Mouse (Mus musculus): ENCODE results near the gene Usp29.

Usp29 gene

DNA sequence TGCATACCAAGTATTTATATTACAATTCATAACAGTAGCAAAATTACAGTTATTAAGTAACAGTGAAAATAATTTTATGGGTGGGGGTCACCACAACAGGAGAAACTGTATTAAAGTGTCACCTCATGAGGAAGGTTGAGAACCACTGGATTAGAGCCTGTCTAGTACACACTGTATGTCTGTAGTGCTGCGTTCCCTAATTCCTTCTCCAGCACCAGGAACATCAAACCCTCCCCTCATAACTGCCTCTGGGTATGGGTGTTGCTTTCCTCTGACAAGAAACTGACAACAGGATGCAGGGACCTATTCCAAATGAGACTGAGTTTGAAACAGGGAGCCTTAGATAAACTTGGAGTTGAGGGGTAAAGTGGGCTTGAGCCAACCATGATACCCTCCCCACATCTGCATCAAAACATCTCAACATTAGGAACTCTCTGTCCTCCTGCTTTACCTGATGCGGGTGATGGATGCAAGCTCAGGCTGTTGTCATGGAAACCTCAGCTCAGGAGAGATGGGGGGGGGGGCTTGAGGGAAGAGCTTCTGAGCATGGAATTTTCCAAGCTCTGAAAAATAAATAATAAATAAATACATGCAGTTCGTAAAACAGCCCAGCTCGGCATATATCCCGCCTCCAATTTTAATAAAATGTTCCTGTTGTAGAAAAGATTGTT, 86.5 kb downstream of the Usp29 start:
- DNase-seq (ENCODE audit: low read depth), result no peak

DNA sequence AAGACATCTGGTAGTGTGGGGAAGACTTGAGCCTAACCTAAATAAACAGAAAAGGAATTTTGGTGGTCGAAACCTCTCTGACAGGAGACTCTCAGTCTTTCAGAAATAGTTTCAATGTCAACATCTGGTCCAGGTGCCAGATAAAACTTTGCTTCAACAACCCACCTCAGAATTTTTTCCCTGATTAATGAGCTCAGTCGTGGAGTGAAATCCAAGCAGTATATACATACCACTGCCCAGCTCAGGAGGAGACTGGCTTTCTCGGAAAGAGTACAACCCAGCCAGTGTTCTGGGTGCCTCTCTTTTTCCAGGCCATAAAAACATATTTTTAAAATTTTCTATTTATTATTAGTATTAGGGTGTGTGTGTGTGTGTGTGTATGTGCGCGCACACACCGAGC, 89.9 kb downstream of the Usp29 start:
- DNase-seq (ENCODE audit: low read depth), result no peak

DNA sequence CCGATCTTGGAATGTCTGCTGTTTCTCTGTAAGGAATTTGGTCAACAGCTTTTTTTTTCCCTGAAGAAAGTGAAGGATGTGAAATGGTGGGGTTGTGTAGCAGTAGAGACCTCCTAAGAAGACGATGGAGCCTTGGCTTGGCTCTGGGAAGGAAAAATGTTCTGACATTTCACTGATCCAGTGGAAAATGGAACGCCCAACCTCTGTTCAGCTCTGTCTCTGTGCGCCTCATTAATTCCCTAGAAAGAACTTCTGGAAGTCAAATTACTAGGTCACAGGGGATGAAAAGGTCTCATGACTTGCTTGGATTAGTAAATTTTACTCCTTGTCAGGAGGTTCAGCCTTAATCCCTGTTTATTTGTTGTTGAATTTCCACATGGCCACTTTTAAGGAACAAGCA, 92.3 kb downstream of the Usp29 start:
- no peak for DNase-seq (ENCODE audit: low read depth)

DNA sequence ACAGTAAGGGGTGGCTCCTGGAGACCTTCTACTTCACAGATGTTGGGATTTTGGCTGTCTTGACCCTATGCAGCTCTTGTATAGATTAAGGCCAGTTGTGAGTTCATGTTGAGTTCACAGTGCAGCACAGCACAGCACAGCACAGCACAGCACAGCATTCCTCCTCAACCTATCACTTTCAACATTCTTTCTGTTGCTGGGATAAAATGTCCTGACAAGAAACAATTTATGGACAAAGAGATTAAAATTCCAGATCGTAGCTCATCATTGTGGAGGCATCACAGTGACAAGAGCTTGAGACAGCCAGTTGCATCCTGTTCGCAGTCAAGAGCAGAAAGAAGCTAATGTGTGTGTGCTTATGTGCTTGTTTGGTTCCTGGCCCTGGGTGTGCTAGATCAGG, 93.3 kb downstream of the Usp29 start:
- DNase-seq (ENCODE audit: low read depth), result no peak

DNA sequence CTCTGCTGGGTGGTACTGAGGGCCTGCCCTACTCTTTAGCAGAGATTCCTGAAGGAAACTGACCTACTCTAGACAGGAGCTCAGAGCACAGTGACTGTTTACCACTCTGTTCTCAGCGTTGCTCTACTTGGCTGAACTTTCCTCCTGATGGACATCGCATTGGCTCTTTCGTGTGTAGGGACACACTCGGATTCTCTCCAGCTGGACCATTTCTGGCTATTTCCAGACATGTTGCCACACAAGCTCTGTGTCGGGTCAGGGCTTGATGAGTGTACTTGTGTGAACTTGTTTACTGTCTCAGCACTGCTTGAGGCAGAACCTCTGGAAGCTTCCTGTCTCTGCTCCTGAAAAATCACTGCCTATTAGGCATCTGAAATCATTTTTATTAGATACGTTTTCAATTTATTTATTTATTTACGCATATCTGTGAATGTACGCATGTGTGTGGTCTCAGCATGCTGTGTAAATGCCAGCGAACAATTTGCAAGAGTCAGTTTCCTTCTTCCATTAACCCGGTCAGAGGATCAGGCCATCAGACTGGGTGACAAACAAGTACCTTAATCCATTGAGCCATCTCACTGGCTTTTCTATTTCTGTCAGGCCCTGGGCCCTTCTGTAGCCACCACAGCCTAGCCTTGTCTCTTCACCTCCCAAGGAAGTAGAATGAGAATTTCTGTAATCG, 95.7 kb downstream of the Usp29 start:
- no peak for DNase-seq (ENCODE audit: low read depth)

DNA sequence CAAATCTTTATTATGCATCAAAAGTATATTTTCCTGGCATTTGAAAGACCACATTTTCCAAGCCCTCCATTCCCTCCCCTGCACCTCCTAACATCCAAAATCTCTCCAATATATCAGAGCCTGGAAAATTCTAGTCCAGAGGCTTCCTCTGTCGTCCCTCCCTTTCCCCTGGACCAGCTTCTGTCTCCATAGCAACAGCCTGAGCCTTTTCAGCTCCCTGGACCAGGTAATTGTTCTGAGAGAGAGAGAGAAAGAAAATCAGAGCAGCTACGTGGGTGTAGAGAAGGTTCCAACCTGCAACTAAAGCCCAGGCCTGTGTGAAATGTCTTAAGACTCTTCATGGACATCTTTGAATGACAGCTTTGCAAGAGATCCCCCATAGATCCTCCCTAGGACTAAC, 98.8 kb downstream of the Usp29 start:
- DNase-seq (ENCODE audit: low read depth), result no peak

DNA sequence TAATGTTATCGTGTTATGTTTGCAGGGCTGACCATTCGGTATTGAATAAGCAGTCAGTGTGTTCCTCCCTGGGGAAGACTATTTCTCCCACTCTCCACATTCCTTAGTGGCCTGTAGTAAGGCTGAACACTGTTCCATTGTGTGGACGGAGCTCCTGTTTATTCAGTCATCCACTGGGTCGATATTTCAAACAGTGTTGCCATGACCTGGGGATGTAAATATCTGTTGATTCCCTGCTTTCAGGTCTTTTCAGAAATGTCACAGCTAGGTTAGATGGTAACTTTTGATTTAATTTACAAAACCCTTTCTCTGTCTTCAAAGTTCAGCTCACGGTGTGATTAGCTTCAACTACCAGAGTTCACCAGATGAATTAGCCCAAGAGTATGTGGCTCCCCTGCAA, 104.6 kb downstream of the Usp29 start:
- no peak for DNase-seq (ENCODE audit: low read depth)

DNA sequence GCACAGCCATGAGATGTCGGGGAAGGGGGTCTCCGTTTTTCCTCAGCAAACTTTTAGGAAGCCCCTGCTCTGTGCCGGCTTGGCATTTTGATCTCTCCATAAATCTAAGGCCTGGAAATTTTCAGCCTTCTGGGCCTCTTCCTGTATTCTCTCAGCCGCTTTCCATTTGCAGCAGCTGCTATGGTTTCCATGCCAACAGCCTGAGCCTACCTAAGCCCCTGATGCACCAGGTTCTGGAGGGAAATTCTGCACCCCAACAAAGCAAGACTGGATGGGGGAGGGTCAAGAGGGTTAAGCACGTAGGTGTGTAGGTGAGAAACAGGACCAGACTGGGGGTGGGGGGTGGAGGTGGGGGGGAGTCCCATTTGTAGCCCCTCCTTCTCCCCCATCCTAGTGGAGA, 105.0 kb downstream of the Usp29 start:
- DNase-seq (ENCODE audit: low read depth), result no peak

DNA sequence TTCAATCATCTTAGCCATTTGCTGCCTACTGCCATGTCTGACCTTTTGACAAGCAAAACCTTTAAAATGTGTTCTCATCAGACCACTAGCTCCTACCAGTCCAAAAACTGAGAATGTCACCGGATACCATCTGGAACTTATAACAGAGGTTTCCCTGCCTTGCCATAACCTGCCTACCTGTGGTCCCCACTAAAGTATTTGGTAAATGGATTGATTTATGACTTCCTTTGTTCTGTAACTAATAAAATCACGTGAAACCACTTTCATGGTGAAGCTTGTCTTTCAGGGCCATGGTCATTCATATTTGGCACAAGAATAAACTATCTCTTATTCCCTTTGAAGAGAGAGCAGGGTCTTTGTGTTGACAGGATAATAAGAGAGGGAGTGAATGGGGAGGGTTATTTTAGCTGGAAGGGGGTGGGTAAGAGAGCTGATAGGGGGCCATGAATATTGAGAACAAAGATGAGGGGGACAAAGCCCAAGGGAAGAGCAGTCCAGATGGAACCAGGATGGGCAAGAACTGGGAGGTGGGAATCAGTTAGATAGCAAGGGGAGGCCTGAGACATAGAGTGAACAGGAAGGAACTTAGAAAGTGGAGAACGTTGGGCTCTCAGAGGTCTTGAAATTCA, 107.0 kb downstream of the Usp29 start:
- no peak for DNase-seq (ENCODE audit: low read depth)

DNA sequence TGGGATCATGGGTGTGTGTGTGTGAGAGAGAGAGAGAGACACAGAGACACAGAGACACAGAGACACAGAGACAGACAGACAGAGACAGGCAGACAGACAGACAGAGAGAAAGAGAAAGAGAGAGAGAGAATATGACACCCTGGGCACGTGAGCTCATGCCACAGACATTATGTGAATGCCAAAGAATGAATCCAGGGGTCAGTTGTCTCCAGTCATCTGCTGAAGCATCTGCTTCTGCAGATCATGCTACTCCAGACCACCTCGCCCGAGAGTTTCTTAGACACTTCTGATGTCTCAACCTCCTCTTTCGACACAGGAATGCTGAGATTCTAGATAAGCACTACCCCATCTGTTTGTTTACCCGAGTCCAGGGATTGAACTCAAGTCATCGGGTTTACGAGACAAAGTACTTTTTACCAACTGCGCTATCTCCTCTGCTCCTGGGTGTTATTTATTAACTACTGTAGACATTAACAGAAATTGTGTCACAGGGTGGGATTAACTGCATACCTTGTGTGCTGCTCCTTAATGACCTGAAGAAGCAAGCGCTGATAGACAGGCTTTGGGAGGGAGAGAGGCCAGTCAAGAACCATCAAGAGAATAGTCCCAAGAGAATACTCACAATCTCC, 107.7 kb downstream of the Usp29 start:
- no peak for DNase-seq (ENCODE audit: low read depth)

DNA sequence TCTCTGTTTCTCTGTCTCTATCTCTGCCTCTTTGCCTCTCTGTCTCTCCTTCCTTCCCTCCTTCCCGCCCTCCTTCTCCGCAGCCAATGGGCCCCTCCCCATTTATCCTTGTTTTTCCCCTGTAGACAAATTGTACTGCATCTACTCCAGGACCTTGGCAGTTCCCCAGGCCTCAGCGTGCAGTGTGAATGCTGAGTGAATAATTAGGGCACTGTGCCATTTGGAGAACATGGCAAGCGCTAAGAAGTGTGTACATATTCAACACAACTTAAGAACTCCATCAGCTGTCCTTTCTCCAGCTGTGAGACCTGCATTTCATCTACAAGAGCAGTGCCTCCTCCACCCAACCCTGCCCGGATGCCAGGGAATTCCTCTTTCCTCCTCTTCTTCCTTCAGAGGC, 110.5 kb downstream of the Usp29 start:
- no peak for DNase-seq (ENCODE audit: low read depth)

DNA sequence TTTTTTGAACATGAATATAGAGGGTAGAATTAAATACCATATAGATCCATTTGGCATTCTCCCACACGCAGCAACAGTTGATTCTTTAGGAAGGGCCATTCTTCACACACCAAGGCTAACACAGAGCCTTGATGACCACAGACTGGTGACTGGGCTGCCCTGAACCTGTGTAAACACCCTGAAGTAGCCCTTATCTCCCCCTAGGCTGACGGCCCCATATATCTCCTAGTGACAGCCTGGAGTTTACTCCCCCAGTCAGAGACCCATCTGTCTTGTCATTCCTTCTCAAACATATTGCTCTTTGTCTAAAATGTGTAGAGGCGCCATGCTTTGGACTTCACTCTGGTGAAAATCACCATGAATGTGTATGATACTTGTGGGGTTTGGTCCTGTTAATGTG, 119.1 kb downstream of the Usp29 start:
- no peak for DNase-seq (ENCODE audit: low read depth)

DNA sequence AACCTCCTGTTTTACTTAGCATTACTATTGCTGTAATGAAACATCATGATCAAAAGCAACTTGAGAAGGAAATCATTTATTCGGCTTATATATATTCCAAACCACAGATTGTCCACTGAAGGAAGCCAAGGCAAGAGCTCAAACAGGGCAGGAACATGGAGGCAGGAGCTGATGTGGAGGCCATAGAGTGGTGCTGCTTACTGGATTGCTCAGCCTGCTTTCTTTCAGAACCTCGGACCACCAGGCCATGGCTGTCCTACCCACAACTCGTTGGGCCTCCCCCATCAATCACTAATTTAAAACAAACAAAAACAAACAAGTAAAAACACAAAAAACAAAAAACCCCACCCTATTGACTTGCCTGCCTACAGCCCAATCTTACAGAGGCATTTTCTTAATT, 119.9 kb downstream of the Usp29 start:
- DNase-seq (ENCODE audit: low read depth), result no peak

DNA sequence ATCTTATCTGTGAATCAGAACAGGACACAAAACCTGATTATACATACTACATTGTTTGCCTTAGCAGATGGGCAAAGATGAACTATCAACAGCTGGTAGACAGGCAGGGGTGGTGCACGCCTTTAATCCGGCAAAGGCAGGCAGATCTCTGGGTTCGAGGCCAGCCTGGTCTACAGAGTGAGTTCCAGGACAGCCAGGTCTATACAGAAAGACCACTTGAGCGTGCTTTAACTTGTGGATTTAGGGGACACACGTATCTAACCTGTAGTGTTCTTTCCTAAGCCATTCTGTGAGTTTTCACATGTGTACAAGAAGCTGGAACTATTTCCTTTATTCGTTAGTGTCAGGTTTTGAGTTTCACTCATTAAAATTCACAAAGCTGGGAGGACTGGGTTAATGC, 120.9 kb downstream of the Usp29 start:
- no peak for DNase-seq (ENCODE audit: low read depth)

DNA sequence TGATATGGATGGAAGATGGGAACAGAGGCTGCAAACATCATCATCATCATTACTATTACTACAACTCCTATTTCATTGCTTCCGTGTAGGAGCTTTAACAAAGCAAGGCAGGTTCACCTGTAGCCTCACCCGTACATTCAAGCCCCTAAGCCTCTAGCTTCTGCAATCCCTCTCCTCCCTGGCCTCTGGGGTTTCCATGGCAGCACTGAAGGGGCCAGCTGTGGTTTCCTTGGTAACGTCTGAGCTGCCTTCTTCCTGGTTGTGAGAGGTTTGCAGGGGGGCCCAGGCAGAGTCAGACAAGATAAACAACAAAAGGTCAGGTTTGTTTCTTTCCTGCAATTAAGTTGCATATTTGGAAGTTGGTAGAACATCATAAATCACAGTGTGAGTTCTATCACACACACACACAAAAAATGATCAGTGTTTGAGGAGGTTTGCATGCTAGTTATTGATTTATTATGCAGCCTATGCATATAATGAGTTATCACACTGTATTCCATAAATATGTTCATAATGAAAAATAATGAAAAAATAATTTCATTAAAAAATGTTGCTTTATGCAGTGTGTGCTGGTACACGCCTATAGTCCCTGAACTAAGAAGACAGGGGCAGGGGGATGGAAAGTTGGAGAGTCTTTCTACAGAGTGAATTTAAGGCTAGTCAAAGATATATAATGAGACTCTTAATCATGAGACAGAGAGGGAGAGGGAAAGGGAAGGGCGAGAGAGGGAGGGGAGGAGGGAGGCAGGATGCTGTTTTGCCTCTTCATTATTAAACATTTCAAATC, 121.5 kb downstream of the Usp29 start:
- DNase-seq (ENCODE audit: low read depth), result no peak

DNA sequence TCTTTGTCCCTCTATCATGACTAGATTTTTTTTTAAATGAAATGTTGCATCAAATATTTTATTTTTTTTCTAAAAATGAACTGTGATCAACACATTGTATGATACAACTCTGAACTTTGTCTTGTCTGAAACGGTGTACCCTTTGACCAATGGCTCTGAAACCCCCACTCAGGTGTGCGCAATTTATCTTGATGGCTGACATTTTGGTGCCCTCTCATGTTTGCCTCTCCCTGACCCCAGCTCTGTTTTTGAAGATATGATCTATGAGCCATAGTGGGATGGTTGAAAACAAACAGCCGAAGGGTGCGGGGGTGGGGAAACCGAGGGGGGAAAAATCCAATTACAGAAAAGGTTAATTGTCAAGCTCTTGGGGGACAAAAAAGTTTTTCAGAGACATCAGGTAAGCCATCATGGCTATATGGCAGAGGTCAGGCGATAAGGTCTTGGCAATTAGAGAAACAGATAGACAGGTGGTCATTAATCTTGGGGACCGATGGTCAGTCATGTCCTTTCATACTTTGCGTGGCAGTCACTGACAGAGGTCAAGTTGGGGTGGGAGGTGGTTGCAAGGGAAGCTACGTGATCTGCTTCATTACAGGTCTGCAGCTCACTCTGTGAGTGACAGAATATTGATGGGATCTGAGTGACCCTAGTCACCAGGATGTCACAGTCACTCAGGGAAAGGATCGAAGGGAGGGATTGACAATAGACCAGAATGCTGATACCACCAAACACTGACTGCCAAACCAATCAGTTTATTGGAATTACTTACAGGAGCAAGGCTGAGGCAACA, 125.4 kb downstream of the Usp29 start:
- no peak for DNase-seq (ENCODE audit: low read depth)

DNA sequence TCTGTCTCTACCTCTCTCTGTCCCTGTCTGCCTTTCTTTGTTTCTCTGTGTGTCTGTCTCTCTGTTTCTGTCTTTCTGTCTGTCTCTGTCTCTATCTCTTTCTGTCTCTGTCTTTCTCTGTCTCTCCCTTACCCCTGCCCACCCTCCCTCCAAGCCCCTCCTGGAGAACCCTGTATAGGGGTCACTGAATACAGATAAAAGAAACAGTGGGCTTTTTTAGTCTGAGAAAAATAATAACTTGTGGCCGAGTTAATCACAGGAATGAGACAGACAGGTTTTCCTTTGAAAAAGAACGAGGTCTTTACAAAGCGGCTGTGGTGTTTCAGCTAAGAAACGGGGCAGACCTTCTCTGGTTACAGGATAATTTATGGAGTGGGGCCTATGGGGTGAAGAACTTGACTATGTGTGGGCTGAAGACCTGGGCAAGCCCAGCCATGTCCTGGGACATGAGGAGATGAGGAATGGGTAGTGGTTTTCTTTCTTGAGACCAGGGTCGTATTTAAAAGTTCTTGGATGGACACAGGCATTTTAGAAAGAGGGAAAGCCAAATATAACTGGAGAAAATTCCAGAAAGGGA, 128.4 kb downstream of the Usp29 start:
- DNase-seq (ENCODE audit: low read depth), result no peak

DNA sequence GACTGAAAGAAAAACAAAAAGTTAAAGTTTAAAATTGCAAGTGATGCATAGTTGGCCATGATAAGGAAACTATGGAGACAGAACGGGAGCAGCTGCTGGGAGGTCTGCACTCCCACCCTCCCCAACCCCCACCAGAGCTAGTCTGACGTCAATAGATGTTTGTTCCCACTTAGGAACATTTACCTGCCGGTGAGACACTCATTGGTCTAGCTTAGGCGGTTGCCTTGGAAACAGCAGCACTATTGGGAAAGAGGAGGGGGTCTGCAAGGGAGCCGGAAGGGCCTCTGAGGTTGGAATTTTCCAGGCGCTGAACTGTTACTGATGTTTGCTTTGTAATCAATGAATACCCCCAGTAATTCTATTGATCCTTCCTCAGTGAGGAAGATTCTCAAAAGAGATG, 130.3 kb downstream of the Usp29 start:
- DNase-seq (ENCODE audit: low read depth), result no peak

DNA sequence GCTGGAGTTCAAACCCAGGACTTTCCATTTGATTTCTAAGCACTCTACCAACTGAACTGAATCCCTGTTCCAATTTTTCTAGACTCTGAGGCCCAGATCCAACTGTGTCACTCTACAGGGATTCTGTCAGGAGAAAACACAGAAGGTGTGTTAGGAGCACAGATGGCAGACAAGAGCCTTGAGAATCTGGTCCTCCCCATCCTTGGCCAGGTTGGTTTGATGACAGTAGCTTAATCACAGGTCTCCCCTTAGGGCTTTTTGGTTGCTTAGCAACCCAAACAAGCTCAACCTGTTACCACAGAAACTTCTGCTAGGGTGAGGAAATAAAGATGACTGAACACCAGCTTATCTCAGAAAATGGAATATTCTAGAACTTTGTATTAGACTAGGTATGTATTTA, 136.0 kb downstream of the Usp29 start:
- DNase-seq (ENCODE audit: low read depth), result no peak

DNA sequence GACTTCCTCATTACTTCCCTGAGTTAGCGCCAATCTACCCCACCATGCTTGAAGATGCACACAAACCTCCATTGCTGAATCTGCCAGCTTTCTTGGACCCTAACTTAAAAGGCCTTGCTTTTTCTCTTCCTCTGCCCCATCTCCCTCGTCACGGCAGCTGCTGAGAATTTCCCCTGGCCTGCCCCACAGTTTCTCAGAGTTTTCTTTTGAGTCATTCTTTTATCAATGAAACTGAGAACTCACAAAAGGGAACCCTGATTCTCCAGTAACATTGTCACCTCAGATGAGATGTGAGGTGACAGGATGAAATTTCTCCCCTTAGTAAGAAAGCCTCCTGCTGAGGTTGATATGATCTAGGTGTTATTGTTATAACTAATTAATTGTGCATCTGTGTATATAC, 138.5 kb downstream of the Usp29 start:
- DNase-seq (ENCODE audit: low read depth), result no peak

DNA sequence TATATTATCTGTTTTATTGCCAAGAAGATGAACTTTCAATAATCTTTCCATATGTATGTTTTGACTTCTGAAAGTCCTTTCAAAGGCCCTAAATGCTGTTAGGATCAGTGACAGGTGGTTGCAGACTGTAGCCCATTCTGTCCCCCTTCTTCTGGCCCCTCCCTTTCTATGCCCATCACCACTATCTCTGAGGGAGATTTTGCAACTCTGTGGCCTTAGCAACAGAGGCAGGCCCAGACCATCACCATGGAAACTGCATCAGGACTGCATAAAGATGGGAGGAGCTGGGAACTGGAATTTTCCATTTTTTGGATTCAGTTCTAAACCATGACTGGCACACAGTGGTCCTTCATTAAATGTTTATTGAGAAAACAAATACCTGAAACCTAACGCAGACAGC, 139.2 kb downstream of the Usp29 start:
- no peak for DNase-seq (ENCODE audit: low read depth)
